Mouse (Mus musculus): ENCODE measurements around the gene Wipi1. TPM values are rescaled to one million over a fixed set of nuclear protein-coding genes. Genes with fewer than 3 reads are reported as not detected.

Wipi1 gene
- polyA plus RNA-seq, 1 experiment from 2014 or later = 17.6 TPM

GRCm38 (mm10) chr11:109569007-109569618 is 42.7 kb downstream of the Wipi1 start:
- no peak overlapping the region for H3K4me2 ChIP-seq (ENCODE audit: low read depth, low read length)
- TF ChIP-seq EP300 (IDR thresholded peaks at IDR 0.05; ENCODE audit: low read depth) (no peak), CTCF (IDR thresholded peaks at IDR 0.05; ENCODE audit: low read depth) (no peak)
- H3K27me3 ChIP-seq (ENCODE audit: insufficient read depth, low read length) = no peaks in the 10 kb centered on the region
- H3K27ac ChIP-seq (ENCODE audit: low read depth) = no peak overlapping the region
- no peak for DNase-seq
- H3K9me3 ChIP-seq (ENCODE audit: low read length) = no peaks in the 10 kb centered on the region
- peaks cover 12% of the 10 kb centered on the region; the same call in 1 of the 2 replicates for H3K36me3 ChIP-seq (replicated peaks; ENCODE audit: insufficient read depth, low read length)
- no peaks in the 10 kb centered on the region for H3K4me1 ChIP-seq (ENCODE audit: insufficient read depth)
- 73% methylated on average over 12 of the region's 12 CpGs for WGBS (ENCODE audit: insufficient replicate concordance)
- no peak overlapping the region for H3K9ac ChIP-seq (replicated peaks)
- no peak overlapping the region for H3K4me3 ChIP-seq (ENCODE audit: low read depth, low read length)
- no peak for ATAC-seq

- DNase-seq = no peak
- ATAC-seq = peak; percentile 62
- Histone ChIP-seq H3K36me3 (replicated peaks; ENCODE audit: insufficient read depth, low read length) (no peaks in the 10 kb centered on the region), H3K4me2 (ENCODE audit: low read depth, low read length) (no peak overlapping the region), H3K27me3 (ENCODE audit: insufficient read depth, low read length) (no peaks in the 10 kb centered on the region), H3K4me1 (ENCODE audit: insufficient read depth) (peaks cover 14% of the 10 kb centered on the region), H3K27ac (ENCODE audit: low read depth) (no peak overlapping the region), H3K9me3 (ENCODE audit: low read length) (no peaks in the 10 kb centered on the region), H3K4me3 (ENCODE audit: low read depth, low read length) (no peak overlapping the region), H3K9ac (replicated peaks) (no peak overlapping the region)
- peak; percentile 89 for TF ChIP-seq EP300 (IDR thresholded peaks at IDR 0.05; ENCODE audit: low read depth)
- TF ChIP-seq CTCF (IDR thresholded peaks at IDR 0.05; ENCODE audit: low read depth) = no peak
- WGBS (ENCODE audit: insufficient replicate concordance) = 74% methylated on average over 15 of the region's 15 CpGs
Measured at GRCm38 (mm10) chr11:109564466-109565214, 47.1 kb downstream of the Wipi1 start.

- H3K4me3 ChIP-seq (ENCODE audit: low read depth, low read length) = no peak overlapping the region
- H3K9ac ChIP-seq (replicated peaks) = no peak overlapping the region
- DNase-seq = no peak
- H3K4me2 ChIP-seq (ENCODE audit: low read depth, low read length) = no peak overlapping the region
- no peaks in the 10 kb centered on the region for H3K27me3 ChIP-seq (ENCODE audit: insufficient read depth, low read length)
- no peaks in the 10 kb centered on the region for H3K36me3 ChIP-seq (replicated peaks; ENCODE audit: insufficient read depth, low read length)
- WGBS (ENCODE audit: insufficient replicate concordance) = 80% methylated on average over 4 of the region's 4 CpGs
- ATAC-seq = no peak
- H3K4me1 ChIP-seq (ENCODE audit: insufficient read depth) = peaks cover 17% of the 10 kb centered on the region
- TF ChIP-seq EP300 (IDR thresholded peaks at IDR 0.05; ENCODE audit: low read depth) = no peak
- TF ChIP-seq CTCF (IDR thresholded peaks at IDR 0.05; ENCODE audit: low read depth) = no peak
- H3K27ac ChIP-seq (ENCODE audit: low read depth) = no peak overlapping the region
- H3K9me3 ChIP-seq (ENCODE audit: low read length) = no peaks in the 10 kb centered on the region
Measured at GRCm38 (mm10) chr11:109563708-109564107, 48.1 kb downstream of the Wipi1 start.

GRCm38 (mm10) chr11:109561445-109561844 is 50.3 kb downstream of the Wipi1 start:
- Histone ChIP-seq H3K36me3 (replicated peaks; ENCODE audit: insufficient read depth, low read length) (no peaks in the 10 kb centered on the region), H3K4me3 (ENCODE audit: low read depth, low read length) (no peak overlapping the region), H3K9me3 (ENCODE audit: low read length) (no peaks in the 10 kb centered on the region), H3K27ac (ENCODE audit: low read depth) (peak overlapping the region; percentile 61), H3K27me3 (ENCODE audit: insufficient read depth, low read length) (no peaks in the 10 kb centered on the region), H3K4me1 (ENCODE audit: insufficient read depth) (peaks cover 34% of the 10 kb centered on the region), H3K4me2 (ENCODE audit: low read depth, low read length) (no peak overlapping the region), H3K9ac (replicated peaks) (no peak overlapping the region)
- DNase-seq (no peak), ATAC-seq (no peak)
- 74% methylated on average over 3 of the region's 3 CpGs for WGBS (ENCODE audit: insufficient replicate concordance)
- TF ChIP-seq EP300 (IDR thresholded peaks at IDR 0.05; ENCODE audit: low read depth) (no peak), CTCF (IDR thresholded peaks at IDR 0.05; ENCODE audit: low read depth) (no peak)

- peak; percentile 26 for ATAC-seq
- TF ChIP-seq CTCF (IDR thresholded peaks at IDR 0.05; ENCODE audit: low read depth) (peak; percentile 86), EP300 (IDR thresholded peaks at IDR 0.05; ENCODE audit: low read depth) (peak; percentile 72)
- Histone ChIP-seq H3K36me3 (replicated peaks; ENCODE audit: insufficient read depth, low read length) (no peaks in the 10 kb centered on the region), H3K4me2 (ENCODE audit: low read depth, low read length) (0 out of 2 replicates have a peak overlapping the region, but pooled peaks have one; percentile 18), H3K4me1 (ENCODE audit: insufficient read depth) (peaks cover 39% of the 10 kb centered on the region), H3K9ac (replicated peaks) (no peak overlapping the region), H3K27ac (ENCODE audit: low read depth) (peak overlapping the region; percentile 61), H3K9me3 (ENCODE audit: low read length) (no peaks in the 10 kb centered on the region), H3K4me3 (ENCODE audit: low read depth, low read length) (no peak overlapping the region), H3K27me3 (ENCODE audit: insufficient read depth, low read length) (no peaks in the 10 kb centered on the region)
- 12% methylated on average over 9 of the region's 9 CpGs for WGBS (ENCODE audit: insufficient replicate concordance)
- DNase-seq = peak; percentile 71
Measured at GRCm38 (mm10) chr11:109560793-109561257, 50.9 kb downstream of the Wipi1 start.

GRCm38 (mm10) chr11:109559241-109559640 is 52.5 kb downstream of the Wipi1 start:
- Histone ChIP-seq H3K36me3 (replicated peaks; ENCODE audit: insufficient read depth, low read length) (no peaks in the 10 kb centered on the region), H3K4me3 (ENCODE audit: low read depth, low read length) (no peak overlapping the region), H3K4me2 (ENCODE audit: low read depth, low read length) (no peak overlapping the region), H3K27me3 (ENCODE audit: insufficient read depth, low read length) (no peaks in the 10 kb centered on the region), H3K27ac (ENCODE audit: low read depth) (peak overlapping the region; percentile 67), H3K9ac (replicated peaks) (no peak overlapping the region), H3K4me1 (ENCODE audit: insufficient read depth) (peaks cover 49% of the 10 kb centered on the region), H3K9me3 (ENCODE audit: low read length) (no peaks in the 10 kb centered on the region)
- TF ChIP-seq CTCF (IDR thresholded peaks at IDR 0.05; ENCODE audit: low read depth) (no peak), EP300 (IDR thresholded peaks at IDR 0.05; ENCODE audit: low read depth) (peak; percentile 44; the same call in 1 of the 2 replicates)
- DNase-seq (no peak), ATAC-seq (peak; percentile 2; the same call in 1 of the 2 replicates)
- WGBS (ENCODE audit: insufficient replicate concordance) = 82% methylated on average over 12 of the region's 12 CpGs
